Mouse (Mus musculus) cerebral cortex, adult 2 months (tissue): ENCODE data around the gene Car14.

Experiments used
- WGBS: fragments of 180-500 bp; shearing (Covaris S2); methylation state at CpG from one replicate; pipeline ENCODE4 v1.1.7; 2018; 5-methylcytosine and 5-hydroxymethylcytosine counted together

Car14 gene

DNA sequence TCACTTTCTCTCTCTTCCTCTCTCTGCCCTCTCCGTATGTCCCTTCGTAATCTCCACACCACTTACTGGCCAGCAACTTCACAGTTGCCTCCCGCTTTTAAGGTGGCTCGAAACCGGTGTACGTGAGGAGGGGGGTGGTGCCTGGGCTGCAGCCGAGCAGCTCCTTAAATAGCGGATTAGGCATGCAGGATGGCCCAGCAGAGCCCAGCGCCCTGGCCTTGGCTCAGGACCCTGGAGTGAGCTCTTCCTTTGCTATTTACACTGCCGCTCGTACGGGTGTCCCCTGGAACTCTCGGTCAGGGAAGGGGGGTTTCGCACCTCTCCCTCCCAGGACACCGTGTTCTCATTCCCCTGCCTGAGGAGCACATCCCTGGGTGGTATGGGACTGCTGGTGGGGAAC, at the start of gene Car14:
Gene Car14 (minus strand): TSS at position 124 of the 400 bp plus-strand sequence.
- WGBS, result 3% methylated on average over 15 of the region's 15 CpGs

DNA sequence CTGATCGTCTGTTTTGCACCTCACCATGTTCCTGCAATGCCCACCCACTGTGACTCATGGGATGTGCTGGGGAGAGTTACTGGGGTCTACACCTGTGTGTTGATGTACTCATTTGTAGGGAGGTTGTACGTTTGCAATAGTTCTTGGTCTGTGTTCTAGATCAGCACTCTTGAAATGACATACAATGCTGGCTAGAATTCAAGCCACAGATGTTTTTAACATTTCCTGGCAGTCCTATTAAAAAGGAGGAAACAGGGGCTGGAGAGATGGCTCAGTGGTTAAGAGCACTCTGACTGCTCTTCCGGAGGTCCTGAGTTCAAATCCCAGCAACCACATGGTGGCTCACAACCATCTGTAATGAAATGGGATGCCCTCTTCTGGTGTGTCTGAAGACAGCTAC, 49.0 kb upstream of the Car14 start:
- WGBS, result 50% methylated on average over 3 of the region's 3 CpGs

DNA sequence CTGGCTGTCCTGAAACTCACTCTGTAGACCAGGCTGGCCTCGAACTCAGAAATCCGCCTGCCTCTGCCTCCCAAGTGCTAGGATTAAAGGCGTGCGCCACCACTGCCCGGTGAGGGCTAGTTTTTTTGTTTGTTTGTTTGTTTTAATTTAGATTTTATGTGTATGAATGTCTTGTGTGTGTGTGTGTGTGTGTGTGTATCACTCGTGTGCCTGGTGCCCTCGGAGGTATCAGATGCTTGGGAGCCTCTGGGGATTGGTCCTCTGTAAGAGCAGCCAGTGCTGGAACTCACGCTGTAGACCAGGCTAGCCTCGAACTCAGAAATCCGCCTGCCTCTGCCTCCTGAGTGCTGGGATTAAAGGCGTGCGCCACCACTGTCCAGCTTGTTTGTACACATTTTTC, 47.1 kb upstream of the Car14 start:
- WGBS, result 63% methylated on average over 12 of the region's 12 CpGs

DNA sequence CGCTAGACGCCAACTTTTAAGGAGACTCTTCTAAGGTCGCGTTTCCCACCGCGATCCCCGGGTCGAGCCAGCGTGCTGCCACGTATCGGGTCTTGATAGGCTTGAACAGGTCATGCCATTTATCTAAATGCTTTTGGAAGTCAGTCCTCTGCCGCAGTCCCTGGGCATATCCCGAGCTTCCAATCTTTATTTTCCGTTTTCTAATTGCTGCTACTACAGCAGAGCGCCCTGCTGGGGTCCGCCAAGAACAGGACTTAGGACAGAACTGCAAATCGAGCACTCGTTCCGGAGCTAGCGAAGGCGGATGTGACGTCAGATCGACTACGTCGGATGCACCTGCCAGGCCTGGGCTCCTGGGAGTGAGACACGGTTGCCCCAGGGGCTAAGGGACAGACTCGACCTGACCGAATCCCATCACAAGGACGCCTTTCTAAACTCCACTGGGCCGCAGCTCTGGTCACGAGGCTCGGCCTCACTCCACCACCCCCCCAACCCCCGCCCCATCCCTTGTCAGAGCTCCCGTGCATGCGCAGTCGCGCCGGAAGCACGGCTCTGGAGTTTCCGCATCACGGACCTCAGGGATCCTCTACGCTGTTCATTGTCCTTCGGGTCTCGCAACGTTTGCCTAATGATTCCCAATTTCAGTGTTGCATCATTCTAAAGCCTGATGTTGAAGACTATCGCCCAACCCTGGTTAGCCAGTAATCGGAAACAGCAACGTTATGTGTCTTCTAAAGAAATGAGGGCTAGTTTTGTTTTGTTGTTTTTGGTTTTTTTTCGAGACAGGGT, 46.5 kb upstream of the Car14 start:
- WGBS, result under 1% methylated on average over 49 of the region's 49 CpGs

DNA sequence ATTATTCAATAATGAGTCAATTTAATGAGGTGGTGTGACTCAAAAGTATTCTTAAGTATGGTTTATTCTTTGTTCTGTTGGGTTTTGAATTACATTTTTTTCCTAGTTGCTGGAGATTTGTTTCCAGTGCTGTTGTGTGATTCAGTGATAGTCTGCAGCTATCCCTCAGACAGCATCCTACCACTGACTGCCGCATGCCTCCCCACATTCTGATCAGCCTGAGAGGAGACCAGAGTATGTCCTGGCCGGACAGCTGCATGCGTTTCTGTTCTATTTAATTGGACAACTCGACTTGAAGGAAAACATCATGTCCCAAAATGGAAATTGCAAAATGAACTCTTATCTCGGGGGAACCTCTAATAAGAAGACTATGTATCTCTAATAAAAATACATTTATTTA, 43.8 kb upstream of the Car14 start:
- 85% methylated on average over 5 of the region's 5 CpGs for WGBS

DNA sequence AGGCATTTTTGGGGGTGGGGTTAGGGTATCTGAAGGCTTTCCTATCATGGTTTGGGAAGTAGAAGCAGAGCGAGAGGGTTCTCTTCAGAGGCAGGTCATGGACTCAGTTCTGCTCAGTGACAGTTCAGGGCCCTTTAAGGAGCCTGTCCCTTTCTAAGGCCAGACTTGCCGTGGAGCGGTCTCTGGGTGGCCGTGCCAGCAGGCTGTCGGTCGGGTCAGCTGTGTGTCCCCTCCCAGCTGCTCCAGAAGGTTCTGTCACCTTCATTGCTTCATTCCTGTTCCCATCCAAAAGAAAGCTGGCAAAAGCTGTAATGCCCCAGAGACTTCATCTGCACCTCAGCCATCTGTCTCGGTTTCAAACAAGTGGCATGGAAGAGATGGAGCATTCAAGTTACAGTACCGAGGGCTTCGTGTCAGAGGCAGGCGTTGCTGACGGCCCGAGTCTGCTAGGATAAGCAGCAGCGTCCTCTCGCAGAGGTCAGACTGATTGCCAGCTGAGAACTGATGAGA, 41.3 kb upstream of the Car14 start:
- 82% methylated on average over 14 of the region's 14 CpGs for WGBS

DNA sequence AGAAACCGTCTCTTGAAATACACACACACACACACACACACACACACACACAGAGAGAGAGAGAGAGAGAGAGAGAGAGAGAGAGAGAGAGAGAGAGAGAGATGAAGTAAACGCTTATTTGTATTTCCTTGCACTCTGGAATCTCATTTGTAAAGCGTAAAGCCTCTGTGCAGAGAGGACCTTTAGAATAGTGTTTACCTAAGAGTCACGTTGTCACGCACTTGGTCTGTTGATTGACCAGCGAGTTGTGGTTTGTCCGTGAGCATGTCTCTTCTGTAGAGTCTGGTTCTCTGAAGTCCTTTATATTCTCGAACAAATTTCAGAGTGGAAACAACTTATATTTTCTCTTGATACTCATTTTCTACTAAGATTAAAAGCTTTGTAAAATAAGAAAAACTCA, 40.3 kb upstream of the Car14 start:
- WGBS, result 92% methylated on average over 8 of the region's 8 CpGs

DNA sequence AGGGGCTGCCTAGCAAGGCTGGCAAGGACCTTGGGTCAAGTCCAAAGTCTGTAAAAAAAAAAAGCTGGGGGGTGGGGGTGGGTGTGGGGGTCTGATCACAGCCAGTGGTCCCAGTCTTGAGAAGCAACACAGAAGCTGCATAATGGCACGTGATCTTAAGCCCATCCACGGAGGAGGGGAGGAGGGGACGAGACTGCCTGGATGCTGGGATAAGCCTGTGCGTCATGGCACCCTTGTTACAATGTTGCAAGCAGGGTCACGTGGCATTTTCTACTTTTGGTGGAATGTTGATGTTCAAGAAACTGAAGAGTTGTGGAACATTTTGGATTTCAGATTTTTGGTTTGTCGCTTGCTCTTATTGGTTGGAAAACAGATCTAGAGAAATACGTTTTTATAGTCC, 38.7 kb upstream of the Car14 start:
- WGBS, result 92% methylated on average over 7 of the region's 7 CpGs

DNA sequence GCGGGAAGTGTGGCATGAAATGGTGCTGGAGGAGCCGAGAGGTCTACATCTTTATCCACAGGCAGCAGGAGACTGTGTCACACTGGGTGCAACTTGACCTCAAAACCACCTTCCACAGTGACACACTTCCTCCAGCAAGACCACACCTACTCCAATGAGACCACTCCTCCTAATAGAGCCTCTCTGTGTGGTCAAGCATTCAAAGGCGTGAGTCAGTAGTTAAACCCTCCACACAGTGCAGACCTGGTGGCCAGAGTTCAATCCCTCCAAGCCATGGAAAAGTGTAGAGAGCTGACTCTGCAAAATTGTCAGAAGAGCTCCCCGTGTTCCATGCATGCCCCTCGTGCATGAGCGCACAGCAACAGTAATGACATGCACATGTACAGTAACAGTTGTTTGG, 38.3 kb upstream of the Car14 start:
- WGBS, result 87% methylated on average over 6 of the region's 6 CpGs

DNA sequence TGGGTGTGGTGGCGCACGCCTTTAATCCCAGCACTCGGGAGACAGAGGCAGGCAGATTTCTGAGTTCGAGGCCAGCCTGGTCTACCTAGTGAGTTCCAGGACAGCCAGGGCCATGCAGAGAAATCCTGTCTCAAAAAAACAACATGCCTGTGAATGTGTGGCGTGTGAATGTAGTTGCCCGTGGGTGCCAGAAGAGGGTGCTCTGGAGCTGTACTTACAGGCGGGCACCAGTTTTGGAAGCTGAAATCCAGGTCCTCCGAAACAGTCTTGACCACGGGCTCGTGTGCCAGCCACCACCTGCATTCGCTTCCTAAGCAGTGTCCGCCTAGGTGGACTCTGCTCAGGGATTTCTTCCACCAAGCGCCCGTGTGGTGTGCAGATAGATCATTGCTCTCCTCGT, 34.3 kb upstream of the Car14 start:
- 91% methylated on average over 15 of the region's 15 CpGs for WGBS

DNA sequence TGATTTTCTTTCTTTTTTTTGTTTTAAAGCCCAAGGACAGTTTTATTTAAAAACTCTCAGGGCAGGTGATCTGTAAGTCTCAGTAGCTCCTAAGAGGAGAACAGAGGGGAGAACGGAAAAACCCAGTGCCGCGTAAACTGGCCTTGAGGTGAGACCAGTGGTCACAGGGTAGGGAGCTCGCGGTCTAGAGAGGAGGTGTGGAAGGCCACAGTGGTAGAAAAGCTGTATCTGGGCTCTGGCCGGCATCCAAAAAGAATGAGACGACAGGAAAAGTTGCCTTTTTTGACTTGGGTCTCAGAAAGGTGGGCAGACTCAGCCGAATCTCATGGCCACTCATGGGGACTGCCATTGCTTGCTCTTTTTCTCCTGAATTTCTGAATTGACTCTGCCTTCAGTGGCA, 33.7 kb upstream of the Car14 start:
- WGBS, result 96% methylated on average over 8 of the region's 8 CpGs

DNA sequence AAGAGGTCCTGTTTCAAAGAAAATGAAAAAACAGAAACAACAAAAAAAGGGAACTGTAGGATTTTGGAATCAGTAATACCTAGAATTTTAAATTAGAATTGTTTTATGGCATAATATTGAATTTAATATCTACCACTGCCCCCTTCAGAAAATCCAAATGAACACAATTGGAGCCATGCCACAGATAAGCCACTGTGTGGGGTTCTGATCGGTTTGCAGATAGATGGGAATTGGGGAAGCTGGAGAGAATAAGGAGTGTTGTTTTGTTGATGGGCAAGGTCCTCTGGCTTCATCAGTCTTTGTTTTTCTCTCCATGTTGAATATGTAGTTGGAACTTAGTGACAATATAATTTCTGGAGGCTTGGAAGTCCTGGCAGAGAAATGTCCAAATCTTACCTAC, 30.0 kb upstream of the Car14 start:
- WGBS, result 82% methylated on average over 1 of the region's 1 CpGs

DNA sequence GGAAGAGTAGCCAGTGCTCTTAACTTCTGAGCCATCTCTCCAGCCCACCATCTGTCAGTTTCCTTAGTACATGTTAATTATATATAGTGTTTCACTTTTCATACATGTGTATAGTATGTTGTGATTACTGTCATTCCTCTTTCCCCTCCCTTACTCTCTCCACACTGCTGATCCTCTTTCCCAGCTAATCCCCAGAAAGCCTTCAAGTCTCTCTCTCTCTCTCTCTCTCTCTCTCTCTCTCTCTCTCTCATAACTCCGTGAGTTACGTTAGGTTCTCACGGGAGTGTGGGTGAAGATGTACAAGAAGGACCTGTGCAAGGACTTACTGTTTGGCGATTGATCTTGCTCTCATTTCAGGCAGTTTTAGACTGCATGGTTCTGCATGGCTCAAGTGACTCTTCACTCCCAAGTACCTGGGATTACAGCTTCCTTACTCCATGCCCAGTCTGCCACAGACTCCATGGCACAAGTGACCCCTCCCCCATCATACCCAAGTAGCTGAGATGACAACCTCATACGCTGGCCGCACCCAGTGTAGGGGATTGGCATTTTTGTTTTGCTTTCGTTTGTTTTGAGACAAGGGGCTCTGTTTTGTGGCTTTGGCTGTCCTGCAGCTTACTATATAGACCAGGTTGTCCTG, 28.7 kb upstream of the Car14 start:
- WGBS, result 89% methylated on average over 7 of the region's 7 CpGs

DNA sequence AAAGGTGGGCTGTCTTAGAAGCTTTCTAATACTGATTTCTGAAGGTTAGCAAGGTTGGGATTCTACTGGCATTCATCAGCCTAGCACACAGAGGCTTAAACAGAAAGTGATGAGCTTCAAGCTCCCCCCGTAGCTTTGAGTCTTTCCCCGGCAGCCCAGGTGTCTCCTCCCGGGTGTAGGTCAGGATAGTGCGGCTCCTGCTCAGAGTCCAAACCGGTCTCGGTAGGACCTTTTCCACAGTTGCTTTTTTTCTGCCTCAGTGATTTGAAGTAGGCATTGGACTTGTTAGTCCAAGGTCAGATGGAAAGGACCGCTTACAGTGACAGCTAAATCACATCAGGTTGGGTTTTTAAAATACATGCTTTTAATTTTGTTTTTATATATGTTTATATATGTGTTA, 28.1 kb upstream of the Car14 start:
- WGBS, result 91% methylated on average over 7 of the region's 7 CpGs

DNA sequence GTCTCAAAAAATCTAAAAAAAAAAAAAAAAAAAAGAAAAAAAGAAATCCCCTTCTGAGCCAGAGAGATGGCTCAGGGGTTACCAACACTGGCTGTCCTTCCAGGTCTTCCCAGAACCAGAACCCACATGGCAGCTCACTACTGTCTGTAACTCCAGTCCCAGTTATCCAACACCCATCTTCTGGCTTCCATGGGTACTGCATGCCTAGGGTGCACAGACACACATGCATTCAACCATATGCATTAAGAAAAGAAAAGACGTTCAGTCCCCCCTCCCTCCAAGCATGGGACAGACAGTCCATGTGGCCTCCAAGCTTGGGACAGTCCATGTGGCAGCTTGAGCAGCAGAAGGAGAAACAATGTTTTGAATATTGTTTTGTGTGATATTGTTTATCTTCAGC, 27.7 kb upstream of the Car14 start:
- WGBS, result 41% methylated on average over 1 of the region's 1 CpGs

DNA sequence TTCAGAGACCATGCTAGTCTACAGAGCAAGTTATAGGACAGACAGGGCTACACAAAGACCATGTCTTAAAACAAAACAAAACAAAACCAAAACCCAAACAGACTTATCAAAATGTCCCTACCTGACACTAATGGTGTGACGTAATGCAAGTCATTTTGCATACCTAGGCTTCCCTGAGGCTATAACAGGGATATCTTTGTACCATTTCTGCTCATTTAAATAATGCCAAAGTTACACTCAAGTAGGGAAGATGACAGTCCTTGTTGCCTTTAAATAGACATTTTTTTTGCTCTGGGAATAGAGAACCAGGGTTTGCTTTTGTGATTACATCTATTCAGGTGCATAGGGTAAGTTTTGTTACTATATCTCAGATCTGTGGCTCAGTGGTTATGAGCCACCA, 27.0 kb upstream of the Car14 start:
- WGBS, result 96% methylated on average over 1 of the region's 1 CpGs

DNA sequence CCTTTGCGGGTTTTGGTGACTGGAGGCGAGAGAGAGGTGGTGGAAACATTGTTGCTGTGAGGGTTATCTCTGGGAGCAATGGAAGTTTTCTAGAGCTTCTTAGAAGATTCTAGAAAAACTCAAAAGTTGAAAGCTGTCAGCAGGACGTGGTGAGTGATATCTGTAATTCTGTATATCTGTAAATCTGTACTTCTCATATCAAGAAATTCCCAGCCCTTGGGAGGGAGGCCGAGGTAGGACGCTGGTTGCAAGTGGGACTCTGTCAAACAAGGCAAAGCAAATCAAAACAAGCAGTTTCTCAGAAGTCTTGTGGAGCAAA, 25.9 kb upstream of the Car14 start:
- 7% methylated on average over 5 of the region's 5 CpGs for WGBS

DNA sequence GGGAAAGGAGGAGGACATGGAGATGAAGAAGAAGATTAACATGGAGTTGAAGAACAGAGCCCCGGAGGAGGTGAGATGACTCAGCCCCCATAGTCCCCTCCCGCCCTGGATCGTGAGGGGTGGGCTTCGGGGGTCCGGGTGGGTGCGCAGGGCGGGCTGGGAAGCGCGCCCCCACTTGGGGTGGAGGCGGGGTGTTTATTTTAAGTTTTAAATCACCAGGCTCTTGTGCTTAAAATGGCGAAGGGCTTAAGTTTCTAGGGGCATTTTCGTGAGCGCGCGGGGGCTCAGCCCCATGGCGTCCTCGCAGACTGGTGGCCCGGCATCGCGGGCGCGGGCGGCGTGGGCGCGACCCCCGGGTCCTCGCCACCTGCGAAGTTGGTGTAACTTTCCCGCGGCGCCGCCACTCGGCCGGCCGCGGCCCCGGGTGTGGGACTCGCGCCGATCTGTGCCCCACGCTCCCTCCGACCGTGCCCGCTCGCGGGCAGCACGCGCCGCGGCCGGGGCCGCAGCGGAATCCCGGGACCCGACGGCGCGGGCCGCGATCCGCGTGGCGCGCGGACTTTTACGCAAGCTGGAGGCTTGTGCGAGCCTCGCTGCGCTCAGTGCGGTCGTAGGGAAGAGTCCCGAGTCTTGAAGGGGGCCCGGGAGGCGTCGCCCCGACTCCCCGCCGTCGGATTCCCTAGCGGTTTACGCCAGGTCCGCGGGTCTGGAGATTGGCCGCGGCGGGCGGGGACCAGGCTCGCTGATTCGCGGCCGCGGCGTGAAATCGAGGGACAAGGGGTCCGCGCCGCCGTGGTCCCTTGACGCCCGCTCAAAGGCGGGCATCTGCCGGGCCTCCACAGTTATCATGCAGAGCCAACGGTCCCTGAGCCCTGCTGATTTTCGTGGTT, 25.3 kb upstream of the Car14 start:
- under 1% methylated on average over 105 of the region's 105 CpGs for WGBS

DNA sequence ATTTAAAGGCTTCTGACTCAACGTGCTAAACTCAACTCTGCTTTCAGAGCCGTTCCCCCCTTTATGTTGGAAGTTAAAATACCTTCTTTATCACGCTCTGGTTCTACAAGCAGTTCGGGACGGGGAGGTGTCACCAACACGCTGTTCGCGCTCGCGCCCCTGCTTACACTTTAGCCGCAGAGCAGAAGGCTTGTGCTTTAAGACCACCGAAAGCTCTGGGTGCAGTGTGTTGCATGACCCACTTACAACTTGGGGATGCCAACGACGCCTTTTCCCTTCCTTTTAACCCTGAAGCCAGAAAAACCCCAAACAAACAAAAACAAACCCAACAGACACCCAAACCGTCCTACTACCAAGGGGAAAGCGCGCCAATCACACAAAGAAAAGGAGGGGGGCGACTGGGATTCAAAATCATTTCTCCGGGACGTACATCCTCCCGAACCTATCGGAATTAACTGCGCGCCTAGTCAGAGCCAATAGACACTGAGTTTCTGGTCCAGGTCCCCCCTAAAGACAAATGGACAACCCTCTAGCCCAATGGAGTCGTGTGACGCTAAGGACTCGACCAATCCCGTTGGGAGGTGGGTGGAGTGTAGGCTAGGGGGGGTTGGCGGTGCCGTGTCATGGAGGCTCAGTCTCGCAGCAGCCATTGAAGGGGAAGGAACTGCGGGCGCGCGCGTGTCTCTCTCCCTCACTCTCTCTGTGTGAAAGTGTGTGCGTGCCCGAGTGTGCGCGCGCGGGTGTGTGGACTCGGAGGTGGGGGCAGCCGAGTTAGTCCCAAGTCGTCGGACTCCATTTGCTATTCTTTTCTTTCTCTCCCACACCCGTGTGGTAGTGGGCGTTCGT, 24.4 kb upstream of the Car14 start, which contains the start of gene Anp32e:
Gene Anp32e (plus strand): TSS at position 589 of the 846 bp plus-strand sequence.
- WGBS, result under 1% methylated on average over 49 of the region's 49 CpGs

DNA sequence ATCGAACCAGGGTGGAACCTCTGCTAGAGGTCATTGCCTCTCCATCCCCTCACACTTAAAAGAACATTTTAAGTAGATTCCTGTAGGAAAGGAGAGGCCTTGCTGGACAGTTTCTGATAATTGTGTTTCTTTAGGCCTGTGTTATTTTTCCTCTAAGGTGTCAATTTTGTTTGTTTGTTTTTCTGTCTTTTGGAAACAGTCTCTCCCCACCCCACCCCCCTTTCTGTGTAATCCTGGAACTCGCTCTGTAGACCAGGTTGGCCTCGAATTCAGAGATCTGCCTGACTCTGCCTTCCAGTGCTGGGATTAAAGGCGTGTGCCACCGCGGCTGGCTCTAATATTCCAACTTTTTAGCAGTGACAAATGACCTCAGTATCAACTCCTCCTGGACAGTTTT, 23.8 kb upstream of the Car14 start:
- WGBS, result 66% methylated on average over 6 of the region's 6 CpGs

DNA sequence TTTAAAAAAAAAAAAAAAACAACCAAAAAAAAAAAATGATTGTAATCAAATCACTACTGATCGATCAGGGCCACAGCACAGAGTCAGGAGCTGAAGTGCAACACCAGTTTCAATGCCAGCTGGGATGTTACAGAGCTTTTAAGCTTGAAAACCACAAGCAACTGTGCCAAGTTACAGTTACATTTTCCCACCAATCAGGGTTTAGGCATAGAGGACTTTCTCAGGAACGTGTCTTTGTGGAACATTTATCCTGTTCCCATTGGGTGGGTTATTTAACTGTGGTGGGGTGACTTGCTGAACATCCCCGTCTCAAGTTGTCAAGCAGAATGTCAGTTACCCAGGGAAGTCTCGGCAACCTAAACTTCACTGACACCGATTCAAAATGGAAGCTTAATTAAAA, 20.6 kb upstream of the Car14 start:
- 86% methylated on average over 5 of the region's 5 CpGs for WGBS

DNA sequence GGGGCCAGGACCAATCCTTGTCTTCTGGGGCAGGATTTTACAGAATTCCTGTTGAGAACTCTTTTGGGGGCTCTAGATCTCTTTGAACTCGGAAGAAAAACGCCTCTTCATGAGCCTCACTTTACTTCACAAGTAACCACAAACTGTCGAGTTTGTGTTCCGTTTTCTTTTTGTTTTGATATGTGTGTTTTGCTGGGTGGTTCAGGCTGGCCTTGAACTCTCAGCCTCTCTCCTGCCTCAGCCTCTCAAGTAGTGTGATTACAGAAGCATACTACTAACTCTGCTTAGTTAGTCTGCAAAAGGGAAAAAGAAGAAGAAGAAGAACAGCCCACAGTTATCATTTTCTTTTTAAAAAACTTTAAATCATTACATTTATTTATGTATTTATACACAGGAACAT, 19.7 kb upstream of the Car14 start:
- WGBS, result 74% methylated on average over 4 of the region's 4 CpGs
